Mouse (Mus musculus) liver (tissue): ENCODE data around the gene Mef2c.

Experiments
- DNase-seq: peaks from one replicate; pipeline ENCODE4 v3.0.0-alpha.2; 2020; ENCODE audit warnings: mixed read lengths

Gene Mef2c

DNA sequence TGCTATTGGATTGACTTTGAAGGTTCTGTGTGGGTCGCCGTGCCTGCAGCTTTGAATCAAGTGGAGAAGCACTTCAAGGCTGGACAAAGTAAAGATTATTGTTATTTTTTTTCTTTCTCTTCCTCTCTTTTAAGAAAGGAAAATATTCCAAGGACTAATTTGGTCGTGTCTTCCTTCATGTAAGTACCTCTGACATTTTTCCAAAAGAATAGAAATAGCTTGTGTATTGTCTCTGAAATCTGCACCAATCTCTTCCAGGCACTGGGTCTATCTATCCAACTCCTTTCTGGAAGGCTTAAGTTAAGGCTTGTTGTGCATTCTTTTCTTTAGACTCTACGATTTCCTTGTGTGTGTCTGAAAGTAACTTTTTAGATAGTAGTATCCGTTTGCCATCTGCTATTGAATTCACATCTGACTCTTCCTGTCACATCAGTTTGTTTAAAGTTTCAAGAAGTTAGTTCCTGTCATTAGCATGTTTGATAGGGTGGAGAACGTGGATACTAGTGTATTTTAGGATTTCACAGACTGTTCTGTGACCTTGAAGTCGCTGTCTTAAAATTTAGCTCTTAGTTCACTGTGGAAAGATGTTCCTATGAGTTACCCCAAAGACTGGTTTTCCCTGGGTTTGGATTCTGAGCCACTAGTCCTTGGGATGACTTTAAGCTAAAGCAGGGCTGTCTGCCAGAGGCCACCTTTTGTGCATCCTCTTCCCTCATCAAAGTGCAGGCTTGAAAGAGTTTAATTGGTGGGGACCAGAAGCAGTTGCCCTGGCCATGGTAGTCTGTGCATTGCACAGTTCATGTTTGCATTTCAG is 21.3 kb downstream of the Mef2c start:
- no peak for DNase-seq

DNA sequence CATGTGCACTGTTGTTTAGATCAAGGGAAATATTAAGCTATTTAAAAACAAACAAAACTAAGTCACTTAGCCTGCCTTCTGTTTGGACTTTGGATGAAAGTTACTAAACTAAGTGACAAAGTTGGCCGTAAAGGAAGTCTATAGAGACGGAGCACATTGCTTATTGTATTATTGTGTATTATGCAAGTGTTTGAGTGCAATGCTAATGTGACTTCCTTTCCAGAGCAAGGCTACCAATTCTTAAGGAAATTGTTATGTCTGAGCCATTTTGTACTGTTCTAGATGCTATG is 21.8 kb downstream of the Mef2c start:
- DNase-seq: no peak

DNA sequence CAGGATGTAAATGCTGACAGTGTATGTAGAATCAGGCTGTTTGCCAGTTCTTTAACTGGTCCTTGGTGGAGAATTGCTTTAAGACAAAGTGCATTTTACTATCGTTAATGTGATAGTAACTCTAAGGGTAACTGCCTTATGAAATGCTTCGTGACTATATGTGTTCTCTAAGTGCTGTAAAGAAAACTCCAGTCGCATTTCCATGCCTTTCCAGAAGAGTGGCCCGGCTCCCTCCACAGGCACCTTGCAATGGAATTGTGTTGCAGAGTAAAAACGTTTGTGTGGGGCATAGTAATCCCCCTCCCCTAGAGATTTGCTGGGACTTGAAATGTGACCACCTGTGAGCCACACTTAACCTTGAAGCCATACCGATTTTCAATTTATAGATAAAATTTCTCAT is 22.2 kb downstream of the Mef2c start:
- no peak for DNase-seq

GRCm38 (mm10) chr13:83527921-83528320 is 24.1 kb downstream of the Mef2c start:
- no peak for DNase-seq

GRCm38 (mm10) chr13:83529729-83530314 is 26.0 kb downstream of the Mef2c start:
- DNase-seq: no peak

GRCm38 (mm10) chr13:83530889-83531288 is 27.1 kb downstream of the Mef2c start:
- DNase-seq: no peak

DNA sequence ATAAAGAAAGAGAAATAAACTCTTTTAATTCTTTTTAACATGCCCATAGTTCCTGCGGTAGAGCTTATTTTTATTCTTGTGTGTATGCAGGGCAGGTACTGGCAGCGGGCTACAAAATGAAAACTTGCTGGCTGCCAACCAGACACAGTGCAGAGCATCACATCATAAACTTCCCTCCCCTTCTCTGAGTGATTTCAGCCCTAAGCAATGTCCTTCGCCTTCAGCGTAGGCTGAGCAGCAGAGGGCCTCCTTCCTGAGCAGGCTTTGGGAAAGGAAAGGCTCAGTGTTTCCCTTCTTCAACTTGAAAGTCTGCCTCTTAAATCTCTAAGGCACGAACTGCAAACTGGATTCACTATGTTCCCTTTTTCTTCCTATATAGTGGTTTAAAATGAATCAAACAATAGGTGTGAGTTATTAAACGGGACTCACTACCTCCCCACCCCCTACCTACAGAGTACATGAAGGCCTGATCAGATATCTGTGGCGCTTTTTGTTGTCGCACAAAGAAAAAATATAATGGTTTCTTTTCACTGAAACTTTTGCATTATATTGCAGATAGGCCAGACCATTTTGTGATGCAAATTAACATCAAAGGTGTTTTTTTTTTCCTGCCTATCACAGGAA is 28.2 kb downstream of the Mef2c start:
- DNase-seq: peak; percentile 24

DNA sequence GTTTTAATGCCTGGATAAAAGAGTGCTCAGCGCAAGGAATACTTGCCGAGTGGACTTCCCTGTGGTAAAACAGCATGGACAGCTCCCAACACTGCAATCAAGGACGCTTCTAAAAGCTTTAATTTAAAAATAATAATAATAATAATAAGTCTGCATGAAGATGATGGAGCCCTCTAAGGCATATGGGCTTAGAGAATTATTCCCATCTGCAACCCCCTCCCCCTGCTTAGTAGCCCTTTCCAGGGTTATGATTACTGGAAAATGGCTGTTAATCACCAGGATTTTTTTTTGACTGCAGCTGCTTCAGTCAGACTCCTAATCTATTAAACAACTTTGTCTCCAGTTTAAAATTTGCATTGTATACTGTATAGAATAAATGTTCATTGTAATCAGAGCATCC is 32.5 kb downstream of the Mef2c start:
- no peak for DNase-seq

DNA sequence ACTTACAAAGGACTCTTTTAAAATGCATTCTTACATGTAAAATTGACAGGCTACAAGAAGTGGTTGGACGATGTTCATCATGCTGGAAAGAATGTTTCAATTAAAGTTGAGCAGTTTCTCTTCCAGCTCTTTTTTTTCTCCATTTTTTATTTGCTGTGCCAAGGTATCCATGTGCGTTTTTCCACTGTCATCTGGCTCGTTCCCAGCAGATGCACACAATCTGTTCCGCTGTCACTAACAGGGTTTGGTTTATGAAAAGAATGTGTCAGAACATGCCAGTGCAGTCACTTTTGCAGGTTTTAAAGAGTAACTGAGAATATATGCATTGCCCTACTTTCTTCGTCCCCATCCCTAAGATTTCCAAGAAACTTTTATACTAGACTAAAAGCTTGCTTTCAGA is 33.3 kb downstream of the Mef2c start:
- DNase-seq: no peak

- DNase-seq: no peak
These were observed 36.1 kb downstream of the Mef2c start for GRCm38 (mm10) chr13:83539921-83540320.

DNA sequence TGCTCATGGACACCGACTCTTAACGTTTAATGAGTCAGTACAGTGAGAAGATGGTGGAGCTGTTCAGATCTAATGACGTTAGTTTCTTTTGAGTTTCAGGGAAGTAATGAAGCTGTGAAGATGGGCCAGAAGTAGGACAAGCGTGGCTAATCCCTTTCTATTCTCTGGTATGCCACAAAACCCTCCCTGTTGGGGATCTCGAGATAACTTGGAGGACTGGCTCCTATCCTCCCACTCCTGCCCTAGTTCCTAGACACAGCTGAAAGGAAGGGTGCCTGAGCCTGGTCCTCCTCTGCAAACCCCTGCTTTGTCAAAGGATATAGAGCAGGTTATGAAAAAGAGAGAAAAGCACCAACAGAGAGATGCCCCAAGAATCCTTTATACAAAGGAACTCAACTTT is 38.8 kb downstream of the Mef2c start:
- DNase-seq: no peak

DNA sequence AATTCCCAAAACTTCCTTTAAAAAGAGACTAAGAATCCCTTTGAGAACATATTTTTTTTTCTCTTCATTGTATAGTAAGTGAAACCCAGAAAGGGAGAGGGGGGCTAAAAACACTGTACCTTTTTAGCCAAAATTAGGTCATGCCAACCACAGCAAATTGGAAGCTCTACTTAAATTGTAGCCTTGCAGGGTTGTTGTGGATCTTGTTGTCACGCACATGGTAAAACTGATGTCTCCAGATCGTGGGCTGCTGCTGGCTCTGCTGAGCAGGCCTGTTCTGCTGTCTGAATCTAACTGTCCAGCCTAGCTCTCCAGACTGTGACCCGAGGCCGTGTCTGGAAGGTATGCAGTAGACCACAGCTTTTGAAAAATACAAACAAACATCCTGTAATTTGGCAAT is 40.9 kb downstream of the Mef2c start:
- no peak for DNase-seq

GRCm38 (mm10) chr13:83546876-83547275 is 43.0 kb downstream of the Mef2c start:
- DNase-seq: no peak

GRCm38 (mm10) chr13:83551259-83551658 is 47.4 kb downstream of the Mef2c start:
- DNase-seq: no peak

DNA sequence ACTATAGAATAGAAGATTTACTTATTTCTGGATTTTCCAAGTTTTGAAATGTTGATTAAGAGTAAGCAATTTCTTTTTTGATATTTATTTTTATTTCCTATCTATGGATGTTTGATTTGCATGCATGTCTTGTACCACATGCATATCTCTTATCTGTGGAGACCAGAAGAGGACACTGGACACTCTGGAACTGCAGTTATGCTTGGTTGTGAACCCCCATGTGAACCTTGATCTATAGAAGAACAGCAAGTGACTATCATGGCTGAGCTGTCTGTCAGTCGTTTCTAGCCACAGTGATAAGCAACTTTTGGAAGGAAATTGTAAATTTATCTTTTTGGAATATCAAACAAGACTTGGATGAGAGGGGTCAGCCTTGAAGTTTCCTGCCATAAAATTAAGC is 48.2 kb downstream of the Mef2c start:
- no peak for DNase-seq

GRCm38 (mm10) chr13:83563261-83563660 is 59.4 kb downstream of the Mef2c start:
- DNase-seq: peak; percentile 19

- no peak for DNase-seq
These were observed 61.9 kb downstream of the Mef2c start for GRCm38 (mm10) chr13:83565732-83566131.

GRCm38 (mm10) chr13:83566180-83566579 is 62.3 kb downstream of the Mef2c start:
- DNase-seq: no peak

GRCm38 (mm10) chr13:83566834-83567534 is 63.1 kb downstream of the Mef2c start:
- no peak for DNase-seq

DNA sequence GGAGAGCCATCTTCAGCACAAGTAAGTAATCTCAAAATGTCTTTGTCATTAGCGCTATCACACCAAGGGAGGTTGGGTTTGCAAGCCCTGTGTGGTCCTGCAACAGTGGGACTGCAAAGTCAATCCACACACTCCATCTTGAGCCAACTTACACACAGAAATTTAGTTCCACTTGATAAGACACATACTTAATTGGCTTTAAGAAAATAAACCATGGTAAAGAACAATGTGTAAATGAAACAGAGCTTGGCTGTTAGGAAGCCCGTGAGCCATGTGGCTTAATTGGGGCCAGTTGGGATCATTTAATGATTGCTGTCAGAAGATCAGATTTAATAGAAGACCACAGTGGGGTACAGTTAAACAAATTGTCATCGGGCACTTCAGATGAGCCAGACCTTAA is 63.8 kb downstream of the Mef2c start:
- no peak for DNase-seq

- DNase-seq: no peak
These were observed 65.0 kb downstream of the Mef2c start for GRCm38 (mm10) chr13:83568759-83569256.

DNA sequence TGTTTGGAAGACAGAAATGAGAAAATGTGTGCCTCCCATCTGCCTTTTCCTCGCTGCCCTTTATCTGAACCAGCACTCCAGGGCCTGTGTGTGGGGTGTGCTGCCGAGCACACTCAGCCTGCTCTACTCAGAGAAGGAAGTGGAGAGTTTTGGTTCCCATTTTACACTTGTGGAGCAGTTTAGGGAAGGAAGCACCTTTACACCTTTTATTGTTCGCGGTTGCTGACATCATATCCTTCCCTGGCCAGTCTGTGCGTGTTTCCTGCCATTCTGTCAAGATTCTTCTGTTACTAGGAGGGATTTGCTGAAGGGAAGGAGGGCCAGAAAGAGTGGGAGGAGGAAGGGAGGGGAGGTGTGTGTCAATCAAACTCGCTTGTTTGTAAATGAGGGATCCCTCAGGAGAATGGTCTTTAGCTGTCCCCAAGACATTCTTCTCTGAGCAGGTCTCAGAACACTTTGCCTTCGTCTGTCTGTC is 68.2 kb downstream of the Mef2c start:
- DNase-seq: peak; percentile 38

- no peak for DNase-seq
These were observed 68.6 kb downstream of the Mef2c start for GRCm38 (mm10) chr13:83572469-83572868.
